Mouse (Mus musculus): Measurements from ENCODE around the gene Tmem238. TPM values are rescaled to one million over a fixed set of nuclear protein-coding genes. Genes with fewer than 3 reads are reported as not detected.
"Not testable (repeated sequence)": the region's sequence is repeated elsewhere in the genome, so short reads cannot be mapped to it uniquely, and the experiment has no call there.

Gene Tmem238
- polyA plus RNA-seq, 1 experiment = 3.4 TPM

- peak; percentile 50; the same call in 1 of the 2 replicates for TF ChIP-seq POLR2A (IDR thresholded peaks at IDR 0.05; ENCODE audit: borderline replicate concordance, extremely low read depth, insufficient read depth, insufficient read length, poor library complexity, severe bottlenecking)
- TF ChIP-seq CTCF (IDR thresholded peaks at IDR 0.05; ENCODE audit: borderline replicate concordance, extremely low read depth, insufficient read depth, insufficient read length) = no peak
- DNase-seq (ENCODE audit: low read depth) = peak; percentile 100
These were observed 23.0 kb upstream of the Tmem238 start, which contains the start of gene Ube2s for GRCm38 (mm10) chr7:4812303-4813104. Gene Ube2s (minus strand): TSS chr7:4812590.

GRCm38 (mm10) chr7:4811842-4812302 lies 22.4 kb upstream of the Tmem238 start:
- TF ChIP-seq CTCF (IDR thresholded peaks at IDR 0.05; ENCODE audit: borderline replicate concordance, extremely low read depth, insufficient read depth, insufficient read length) = no peak
- DNase-seq (ENCODE audit: low read depth) = peak; percentile 35

- DNase-seq (ENCODE audit: low read depth) = not testable (repeated sequence)
These were observed 21.7 kb upstream of the Tmem238 start for GRCm38 (mm10) chr7:4811131-4811530.

- TF ChIP-seq POLR2A (IDR thresholded peaks at IDR 0.05; ENCODE audit: borderline replicate concordance, extremely low read depth, insufficient read depth, insufficient read length, poor library complexity, severe bottlenecking) (no peak), CTCF (IDR thresholded peaks at IDR 0.05; ENCODE audit: borderline replicate concordance, extremely low read depth, insufficient read depth, insufficient read length) (peak; percentile 32; the same call in 1 of the 2 replicates)
These were observed 17.3 kb upstream of the Tmem238 start for GRCm38 (mm10) chr7:4806716-4807115.

GRCm38 (mm10) chr7:4802247-4802646 lies 12.8 kb upstream of the Tmem238 start:
- DNase-seq (ENCODE audit: low read depth) = no peak
- TF ChIP-seq CTCF (IDR thresholded peaks at IDR 0.05; ENCODE audit: borderline replicate concordance, extremely low read depth, insufficient read depth, insufficient read length) (no peak), POLR2A (IDR thresholded peaks at IDR 0.05; ENCODE audit: borderline replicate concordance, extremely low read depth, insufficient read depth, insufficient read length, poor library complexity, severe bottlenecking) (no peak)

More at GRCm38 (mm10) chr7:4806716-4807115, 17.3 kb upstream of the Tmem238 start:
- DNase-seq (ENCODE audit: low read depth) = peak; percentile 73

- peak; percentile 74 for DNase-seq (ENCODE audit: low read depth)
- TF ChIP-seq CTCF (IDR thresholded peaks at IDR 0.05; ENCODE audit: borderline replicate concordance, extremely low read depth, insufficient read depth, insufficient read length) = peak; percentile 58; the same call in 1 of the 2 replicates
- TF ChIP-seq POLR2A (IDR thresholded peaks at IDR 0.05; ENCODE audit: borderline replicate concordance, extremely low read depth, insufficient read depth, insufficient read length, poor library complexity, severe bottlenecking) = no peak
These were observed 6.4 kb upstream of the Tmem238 start for GRCm38 (mm10) chr7:4795767-4796433.

- DNase-seq (ENCODE audit: low read depth) = no peak
- TF ChIP-seq CTCF (IDR thresholded peaks at IDR 0.05; ENCODE audit: borderline replicate concordance, extremely low read depth, insufficient read depth, insufficient read length) (no peak), POLR2A (IDR thresholded peaks at IDR 0.05; ENCODE audit: borderline replicate concordance, extremely low read depth, insufficient read depth, insufficient read length, poor library complexity, severe bottlenecking) (no peak)
These were observed 5.2 kb upstream of the Tmem238 start for GRCm38 (mm10) chr7:4794631-4795168.

- TF ChIP-seq POLR2A (IDR thresholded peaks at IDR 0.05; ENCODE audit: borderline replicate concordance, extremely low read depth, insufficient read depth, insufficient read length, poor library complexity, severe bottlenecking) (no peak), CTCF (IDR thresholded peaks at IDR 0.05; ENCODE audit: borderline replicate concordance, extremely low read depth, insufficient read depth, insufficient read length) (no peak)
These were observed 4.2 kb upstream of the Tmem238 start for GRCm38 (mm10) chr7:4793674-4794073.

GRCm38 (mm10) chr7:4793248-4793647 lies 3.8 kb upstream of the Tmem238 start:
- not testable (repeated sequence) for DNase-seq (ENCODE audit: low read depth)

More at GRCm38 (mm10) chr7:4793674-4794073, 4.2 kb upstream of the Tmem238 start:
- no peak for DNase-seq (ENCODE audit: low read depth)

GRCm38 (mm10) chr7:4792278-4793212 lies 3.1 kb upstream of the Tmem238 start, which contains the start of gene Rpl28:
Gene Rpl28 (plus strand): TSS chr7:4792874.
- peak; percentile 99 for DNase-seq (ENCODE audit: low read depth)
- TF ChIP-seq CTCF (IDR thresholded peaks at IDR 0.05; ENCODE audit: borderline replicate concordance, extremely low read depth, insufficient read depth, insufficient read length) (no peak), POLR2A (IDR thresholded peaks at IDR 0.05; ENCODE audit: borderline replicate concordance, extremely low read depth, insufficient read depth, insufficient read length, poor library complexity, severe bottlenecking) (peak; percentile 81; the same call in 1 of the 2 replicates)
